Mouse (Mus musculus) embryo, embryonic 9.5 days (tissue): ENCODE data around the gene Rrp36.

Experiments used
- DNase-seq: peaks from one replicate; pipeline ENCODE4 v3.0.0-alpha.2; 2017; ENCODE audit errors: extremely low spot score

The Rrp36 gene

DNA sequence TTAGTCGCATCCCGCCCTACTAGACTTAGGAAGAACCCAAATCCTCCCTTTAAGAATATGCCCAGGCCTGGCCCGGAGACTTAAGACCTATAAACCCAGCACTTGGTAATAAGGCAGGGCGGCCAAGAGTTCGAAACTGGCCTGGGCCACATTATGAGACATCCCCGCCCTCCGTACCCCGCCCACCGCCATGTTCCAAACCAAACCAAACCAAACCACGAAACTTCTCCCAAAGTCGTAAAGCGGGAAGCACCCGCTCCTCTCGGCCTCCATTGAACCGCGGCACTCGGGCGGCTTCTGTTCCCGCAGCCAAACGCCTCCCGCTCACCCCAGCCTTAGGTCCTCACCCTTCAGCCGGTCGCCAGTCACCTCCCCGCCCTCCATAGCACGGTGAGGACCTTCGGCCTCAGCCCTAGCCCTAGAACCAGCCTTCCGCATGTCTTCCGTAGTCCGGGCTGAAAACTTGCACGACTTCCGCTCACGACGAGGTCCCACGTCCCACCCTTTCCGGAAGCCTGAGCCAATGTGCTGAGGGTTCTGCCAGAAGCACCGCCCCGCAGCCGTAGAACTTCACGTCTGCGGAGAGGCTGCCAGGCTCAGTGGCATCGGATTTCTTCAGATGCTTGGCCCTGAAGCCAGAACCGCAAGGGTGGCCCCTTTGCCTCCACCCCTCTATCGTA lies at the start of gene Rrp36:
Gene Rrp36, minus strand, starts transcription at position 503 of the 680 bp plus-strand sequence.
- DNase-seq: peak; percentile 91

DNA sequence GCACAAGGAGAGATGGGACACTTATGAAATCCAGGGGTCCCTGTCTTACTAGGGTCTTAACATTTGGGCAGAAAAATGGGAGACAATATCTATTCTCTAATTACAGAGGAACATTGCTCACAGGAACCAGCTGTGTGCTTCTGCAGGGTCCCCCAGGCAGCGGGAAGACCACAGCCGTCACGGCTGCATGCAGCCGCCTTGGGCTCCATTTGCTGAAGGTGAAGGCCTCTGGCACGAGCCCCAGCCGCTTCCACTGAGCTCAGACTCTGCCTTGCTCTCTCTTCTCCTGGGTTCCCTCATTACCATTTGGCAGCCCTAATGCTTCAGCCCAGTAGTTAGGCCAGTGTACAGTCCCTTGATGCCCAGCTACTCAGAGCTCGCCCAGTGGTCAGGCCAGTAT lies 46.9 kb upstream of the Rrp36 start:
- DNase-seq: no peak

DNA sequence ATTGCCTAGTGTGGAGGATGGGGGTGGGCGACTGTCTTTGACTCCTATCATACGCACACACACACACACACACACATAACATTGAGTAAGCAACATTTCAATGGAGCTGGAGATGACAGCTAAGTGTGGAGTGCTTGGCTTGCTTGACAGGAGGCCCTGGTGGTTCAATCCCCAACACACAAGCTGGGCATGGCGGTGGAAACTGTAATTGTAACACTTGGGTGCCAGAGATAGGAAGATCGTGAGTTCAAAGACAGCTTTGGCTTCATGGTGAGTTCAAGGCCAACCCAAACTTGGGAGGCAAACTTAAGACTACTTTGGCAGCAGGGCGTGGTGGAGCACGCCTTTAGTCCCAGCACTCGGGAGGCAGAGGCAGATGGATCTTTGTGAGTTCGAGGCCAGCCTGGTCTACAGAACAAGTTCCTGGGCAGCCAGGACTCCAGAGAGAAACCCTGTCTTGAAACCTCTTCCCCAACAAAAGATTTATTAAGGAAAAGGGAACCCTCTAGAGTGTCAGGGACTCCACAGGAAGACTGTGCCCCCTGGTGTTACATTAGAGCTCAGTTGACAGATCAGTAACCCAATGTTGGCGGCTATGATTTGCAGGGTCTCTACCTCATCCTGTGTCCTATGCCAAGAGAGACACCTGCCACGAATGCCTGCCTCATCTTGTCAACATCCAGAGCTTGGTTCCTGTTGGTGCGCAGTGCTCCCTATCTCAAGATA lies 40.8 kb upstream of the Rrp36 start:
- DNase-seq: no peak

DNA sequence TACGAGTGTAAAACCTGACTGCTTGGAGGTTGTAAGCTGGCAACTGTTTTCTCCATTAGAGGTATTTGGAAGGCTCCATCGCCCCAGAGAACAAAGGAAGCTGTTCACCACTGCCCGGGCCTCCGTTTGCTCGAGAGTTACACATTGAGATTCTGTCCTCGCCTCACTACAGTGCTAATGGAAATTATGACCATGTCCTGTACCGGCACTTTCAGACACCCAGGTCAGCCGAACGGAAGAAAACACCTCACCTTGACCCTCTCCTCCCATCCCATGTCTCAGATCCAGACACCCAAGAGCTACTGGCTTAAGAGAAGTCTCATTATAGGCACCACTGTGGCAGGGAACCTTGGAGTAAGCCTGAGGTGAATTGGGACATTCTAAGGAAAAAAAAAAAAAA lies 39.7 kb upstream of the Rrp36 start:
- DNase-seq: no peak

DNA sequence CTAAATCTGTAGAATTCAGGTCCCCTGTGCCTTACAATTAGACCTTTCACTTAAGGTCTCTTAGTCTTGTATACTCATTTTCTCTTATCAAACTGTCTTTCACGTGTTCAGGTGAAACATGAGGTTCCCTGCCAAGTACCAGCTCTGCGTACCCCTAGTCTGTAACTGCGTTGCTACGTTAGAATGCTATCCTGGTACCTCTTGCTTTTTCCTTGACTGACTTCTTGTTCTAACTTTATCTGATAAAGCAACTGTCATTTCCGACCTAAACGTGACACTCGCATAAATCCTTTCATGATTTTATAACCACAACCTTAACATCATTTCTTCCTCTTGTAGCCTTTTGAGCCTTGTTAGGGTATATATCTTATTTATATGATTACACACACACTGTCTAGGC lies 38.3 kb upstream of the Rrp36 start:
- DNase-seq: no peak

DNA sequence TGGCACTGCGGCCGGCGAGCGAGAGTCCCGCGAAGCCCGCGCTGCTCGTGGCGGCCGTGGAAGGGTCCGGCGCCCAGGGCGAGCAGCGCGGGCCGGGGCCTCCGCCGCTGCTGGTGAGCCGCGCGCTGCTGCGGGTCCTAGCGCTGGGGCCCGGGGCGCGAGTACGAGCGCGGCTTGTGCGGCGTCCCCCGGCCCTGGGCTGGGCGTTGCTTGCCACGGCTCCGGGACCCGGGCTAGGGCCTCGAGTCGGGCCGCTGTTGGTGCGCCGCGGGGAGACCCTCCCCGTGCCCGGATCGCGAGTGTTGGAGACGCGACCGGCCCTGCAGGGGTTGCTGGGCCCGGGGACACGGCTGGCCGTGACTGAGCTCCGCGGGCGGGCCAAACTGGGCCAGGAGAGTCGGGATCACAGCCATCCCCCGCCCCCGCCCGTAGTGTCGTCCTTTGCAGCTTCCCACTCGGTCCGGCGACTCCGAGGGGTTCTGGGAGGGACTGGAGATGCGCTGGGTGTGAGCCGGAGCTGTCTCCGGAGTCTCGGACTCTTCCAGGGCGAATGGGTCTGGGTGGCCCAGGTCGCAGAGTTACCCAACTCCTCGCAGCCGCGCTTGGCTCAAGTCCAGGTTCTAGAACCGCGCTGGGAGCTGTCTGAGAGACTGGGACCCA lies 37.6 kb upstream of the Rrp36 start:
- no peak for DNase-seq

DNA sequence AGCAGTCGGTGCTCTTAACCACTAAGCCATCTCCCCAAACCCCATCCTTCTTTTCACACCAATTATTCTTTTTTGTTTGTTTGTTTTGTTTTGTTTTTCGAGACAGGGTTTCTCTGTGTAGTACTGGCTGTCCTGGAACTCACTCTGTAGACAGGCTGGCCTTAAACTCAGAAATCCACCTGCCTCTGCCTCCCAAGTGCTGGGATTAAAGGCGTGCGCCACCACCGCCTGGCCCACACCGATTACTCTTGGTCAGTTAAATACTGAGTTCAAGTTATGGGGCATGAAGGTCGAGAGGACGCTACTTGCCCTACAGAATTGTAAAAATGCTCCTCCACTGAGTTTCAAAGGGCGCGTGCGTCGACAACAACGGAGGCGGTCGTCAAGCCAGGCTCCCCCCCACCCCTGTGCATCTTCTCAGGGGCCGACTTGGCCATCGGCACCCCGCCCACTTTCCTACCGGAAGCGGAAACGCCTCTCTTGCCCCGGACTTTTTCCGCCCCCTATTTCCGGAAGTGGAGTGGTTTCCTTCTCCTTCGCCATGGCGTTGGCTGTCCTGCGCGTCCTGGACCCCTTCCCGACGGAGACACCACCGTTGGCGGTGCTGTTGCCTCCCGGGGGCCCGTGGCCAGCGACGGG lies 36.9 kb upstream of the Rrp36 start, which contains the start of gene Pex6:
Gene Pex6, plus strand, starts transcription at position 505 of the 639 bp plus-strand sequence.
- DNase-seq: peak; percentile 92

DNA sequence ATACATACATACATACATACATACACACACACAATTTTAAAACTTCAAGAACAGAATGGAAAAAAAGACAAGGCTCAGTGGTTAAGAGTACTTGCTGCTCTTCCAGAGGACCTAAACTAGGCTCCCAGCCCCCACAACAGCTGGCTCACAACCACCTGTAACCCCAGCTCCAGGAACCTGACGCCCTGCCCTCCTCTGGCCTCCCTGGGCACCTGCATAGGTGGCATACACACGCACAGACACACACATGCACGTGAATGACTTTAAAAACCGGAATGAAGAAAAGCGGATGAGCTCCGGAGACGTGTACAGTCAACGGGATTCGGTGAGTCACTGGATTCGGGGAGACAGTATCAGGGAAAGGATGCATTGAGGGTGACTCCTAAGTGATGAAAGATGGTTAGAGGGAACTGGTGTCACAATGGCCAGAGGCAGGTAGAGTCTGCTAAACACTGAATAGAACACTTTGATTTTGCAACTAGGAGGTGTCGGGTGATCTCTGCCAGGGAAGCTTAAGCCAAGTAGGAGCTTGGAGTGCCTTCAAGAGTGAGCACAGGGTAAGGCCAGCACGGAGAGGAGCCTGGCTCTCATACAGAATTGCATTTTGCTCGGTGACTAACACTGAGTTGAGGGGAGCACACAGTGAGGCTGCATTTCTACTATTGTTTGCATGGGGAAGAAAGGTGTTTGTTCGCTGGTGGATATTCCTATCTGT lies 32.4 kb upstream of the Rrp36 start:
- no peak for DNase-seq

DNA sequence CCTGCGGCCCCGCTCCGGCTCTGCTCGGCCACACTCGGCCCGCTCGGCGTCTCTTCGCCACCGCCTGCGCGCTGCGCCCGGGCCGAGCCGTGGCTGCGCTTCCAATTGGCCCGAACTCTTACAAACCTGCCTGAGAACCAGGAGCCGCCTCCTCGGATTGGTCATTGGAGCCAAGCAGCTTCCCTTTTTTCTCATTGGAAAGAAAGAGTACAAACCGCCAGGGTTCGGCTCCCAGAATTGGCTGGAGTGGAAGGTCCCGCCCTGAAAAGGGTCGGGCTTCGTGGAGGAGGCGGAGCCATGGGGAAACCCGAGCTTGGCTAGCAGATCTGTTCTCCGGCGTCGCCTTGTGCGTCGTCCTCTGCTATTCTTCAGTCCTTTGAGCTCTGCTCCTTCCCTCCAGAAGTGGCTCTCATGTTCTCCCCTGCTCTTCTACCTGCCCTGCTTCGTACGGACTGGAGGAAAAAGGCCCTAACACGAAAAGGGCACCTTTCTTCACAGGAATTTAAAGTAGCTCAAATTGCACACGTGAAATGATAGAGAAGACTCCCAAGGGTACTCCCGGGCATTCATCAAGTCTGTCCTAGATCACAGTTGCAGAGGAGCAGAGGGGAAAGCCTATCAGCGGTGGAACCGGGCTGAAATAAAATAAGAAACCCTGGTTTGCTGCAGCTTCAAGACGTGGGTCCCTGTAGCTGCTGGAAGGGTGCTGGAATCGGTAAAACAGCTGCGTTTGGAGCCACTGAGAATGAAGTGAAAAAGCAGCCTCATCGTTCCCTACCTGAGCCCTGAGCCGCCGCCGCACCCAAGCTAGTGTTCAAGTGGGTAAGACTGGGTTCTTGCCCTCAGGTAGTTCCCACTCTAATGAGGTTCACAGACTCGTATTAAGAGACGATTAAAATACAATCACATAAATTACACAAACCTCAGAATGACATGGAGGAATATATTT lies 31.0 kb upstream of the Rrp36 start, which contains the start of gene Ppp2r5d:
Gene Ppp2r5d, minus strand, starts transcription at position 225 of the 949 bp plus-strand sequence.
- DNase-seq: peak; percentile 97

DNA sequence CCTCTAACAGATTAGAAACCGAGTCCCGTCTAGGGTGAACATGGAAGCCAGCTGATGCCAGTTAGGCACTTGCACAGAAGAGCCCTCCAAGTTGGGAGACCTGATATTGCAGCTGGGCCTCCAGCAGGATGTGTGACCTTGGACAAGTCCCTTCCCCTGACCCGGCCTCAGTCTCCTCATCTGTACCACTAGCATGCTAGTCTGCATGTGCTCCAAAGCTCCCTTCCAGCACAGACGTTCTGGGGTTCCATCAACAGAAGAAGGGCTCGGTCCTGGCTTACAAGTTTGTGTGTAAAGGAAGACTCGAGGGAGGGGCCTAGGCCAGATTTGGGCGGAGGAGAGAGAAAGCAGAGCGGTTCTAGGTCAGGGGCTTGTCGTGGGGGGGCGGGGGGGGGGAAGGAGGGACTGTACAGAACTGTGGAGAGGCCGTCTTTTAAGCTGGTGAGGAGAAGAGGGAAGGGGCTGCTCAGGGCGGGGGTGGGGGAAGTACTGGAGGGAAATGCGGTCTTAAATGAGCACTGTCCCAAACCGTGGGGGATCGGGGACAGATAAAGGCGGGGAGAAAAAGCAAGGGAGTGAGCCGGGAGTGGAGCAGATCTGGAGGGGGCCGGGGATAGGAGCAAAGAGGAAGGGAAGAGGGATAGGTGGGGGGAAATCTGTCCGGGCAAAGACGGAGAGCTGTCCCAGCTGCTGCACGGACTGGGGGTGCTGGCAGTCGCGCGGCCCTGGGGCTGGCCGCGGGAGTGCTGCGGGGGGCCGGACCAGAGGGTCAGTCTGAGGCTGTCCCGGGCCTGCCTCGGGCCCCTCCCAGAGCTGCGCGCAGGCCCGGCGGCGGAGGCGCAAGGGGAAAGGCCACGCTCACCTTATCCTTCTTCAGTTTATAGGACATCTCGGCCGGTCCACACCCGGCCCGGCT lies 30.1 kb upstream of the Rrp36 start:
- DNase-seq: no peak

DNA sequence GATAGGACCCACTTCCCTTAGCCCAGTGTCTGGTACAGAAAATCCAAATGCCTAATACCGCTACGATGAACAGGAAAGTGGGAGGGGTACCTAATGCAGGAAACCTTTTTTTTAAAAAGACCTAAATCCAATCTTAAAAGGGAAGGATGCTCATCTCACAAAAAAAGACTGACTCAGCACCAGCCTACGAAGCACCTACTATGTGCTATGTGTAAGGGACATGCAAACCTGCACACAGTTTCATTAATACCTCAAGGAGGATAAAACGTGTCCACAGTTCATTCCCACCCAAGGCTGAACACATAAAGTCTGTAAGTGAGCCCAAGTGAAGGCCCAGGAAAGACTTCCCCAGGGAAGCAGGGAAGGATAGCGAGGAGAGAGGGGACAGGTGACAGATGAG lies 28.4 kb upstream of the Rrp36 start:
- no peak for DNase-seq

DNA sequence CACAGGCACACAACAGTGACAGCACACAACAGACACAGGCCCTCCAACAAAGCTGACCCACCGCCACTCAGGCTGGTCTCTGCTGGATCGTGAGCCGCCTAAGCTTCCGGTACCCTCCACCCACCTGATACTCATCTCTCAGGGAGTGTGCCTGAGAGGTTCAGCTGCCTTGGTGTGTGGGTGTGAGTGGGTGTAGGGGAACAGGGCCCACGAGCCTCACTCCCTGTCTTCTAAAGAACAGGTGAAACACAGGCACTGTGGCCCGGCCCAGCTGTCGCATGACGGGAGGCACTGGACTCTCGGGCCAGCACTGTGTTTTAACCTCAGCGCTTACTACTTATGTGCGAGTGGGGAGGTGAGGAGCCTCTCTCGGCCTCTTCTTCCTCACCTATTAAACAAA lies 27.9 kb upstream of the Rrp36 start:
- DNase-seq: no peak

DNA sequence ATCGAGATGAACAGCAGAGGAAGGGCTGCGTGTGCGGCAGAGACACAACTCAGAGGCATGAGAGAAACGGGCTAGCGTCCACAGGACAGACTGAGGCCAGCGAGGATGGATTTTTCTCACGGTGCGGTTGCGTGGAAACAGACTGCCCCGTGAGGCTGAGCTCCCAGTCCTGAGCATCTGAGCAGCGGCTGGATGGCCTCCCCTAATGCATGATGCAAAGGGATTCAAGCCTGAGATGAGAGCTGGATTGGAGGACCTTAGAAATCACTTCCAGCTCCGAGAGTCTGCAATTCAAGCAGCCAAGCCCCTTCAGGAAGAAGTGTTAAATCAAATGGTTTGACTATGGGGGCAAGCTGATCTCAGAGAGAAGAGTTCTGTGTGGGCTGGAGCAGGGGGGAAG lies 27.3 kb upstream of the Rrp36 start:
- no peak for DNase-seq

DNA sequence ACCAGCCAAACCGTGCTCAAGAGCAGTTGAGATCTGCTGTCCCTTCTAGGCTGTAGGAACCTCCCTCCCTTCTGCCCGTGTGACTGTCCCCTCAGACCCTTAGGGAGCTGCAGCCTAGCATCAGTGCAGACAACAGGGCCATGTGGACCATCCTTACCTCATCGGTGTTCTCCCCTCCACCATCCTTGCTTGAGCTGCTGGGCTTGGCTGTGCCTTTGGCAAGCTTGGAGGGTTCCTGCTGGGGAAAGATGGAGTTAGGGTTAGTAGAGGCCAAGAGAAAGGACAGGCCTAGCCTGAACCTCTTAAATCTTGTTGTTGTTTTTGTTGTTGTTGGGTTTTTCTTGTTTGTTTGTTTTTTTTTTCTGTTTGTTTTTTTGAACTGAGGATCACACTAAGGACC lies 25.8 kb upstream of the Rrp36 start:
- DNase-seq: no peak

DNA sequence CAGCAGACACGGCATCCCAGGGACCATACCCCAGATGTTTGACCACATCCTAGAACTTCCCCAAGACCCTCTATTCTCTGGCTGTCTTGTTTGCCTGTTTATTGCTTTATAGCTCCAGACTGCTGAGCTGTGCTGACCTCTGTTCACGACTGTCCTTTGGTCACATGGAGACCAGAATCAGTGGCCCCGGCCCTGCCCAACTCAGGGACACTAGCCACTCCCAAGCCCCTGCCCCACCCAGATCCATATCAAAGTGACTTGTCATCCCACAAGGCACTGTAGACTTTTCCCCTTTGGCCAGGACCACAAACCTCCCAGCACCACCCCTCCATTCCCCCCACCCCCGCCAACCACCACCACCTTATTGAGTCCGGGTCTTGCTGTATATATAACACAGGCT lies 25.1 kb upstream of the Rrp36 start:
- no peak for DNase-seq

DNA sequence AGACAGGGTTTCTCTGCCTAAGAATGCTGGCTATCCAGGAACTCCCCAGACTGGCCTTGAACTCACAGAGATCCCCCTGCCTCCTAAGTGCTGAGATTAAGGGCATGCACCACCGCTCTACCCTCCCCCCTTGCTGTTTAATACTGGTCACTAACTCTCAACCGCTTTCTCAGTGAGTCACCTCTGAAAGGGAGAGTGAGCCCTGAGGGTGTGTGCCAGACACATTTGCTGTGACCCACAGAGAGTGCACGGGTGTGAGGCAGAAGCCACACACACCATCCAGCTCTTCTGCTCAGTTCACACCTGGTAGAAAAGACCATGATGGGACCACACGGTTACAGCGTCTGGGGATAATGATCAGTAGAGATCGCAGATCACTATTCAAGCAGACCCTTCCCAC lies 24.4 kb upstream of the Rrp36 start:
- no peak for DNase-seq

DNA sequence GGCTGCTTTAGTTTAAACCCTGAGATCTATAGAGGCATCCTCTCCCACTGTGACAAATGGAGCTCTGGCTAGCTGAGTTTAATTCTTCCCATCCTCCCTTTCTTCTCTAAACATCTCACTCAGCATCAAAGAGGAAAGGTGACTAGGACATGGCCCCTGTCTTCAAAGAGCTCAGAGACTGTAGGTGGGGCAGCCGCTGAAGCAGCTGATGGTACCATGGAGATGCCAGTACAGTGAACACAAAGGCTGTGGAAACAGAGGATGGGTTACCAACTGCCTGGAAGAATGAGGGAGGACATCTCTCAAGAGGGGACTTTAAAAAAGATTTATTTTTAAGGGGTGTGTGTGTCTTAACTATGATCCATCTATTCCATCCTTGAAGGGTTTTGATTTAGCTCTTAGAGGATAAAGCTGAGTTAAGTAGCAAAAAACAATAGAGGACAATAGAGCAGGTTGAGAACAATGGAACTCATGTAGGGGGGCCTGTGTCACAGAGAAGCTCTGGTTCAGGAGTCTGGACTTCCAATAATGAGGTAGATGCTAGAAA lies 20.4 kb upstream of the Rrp36 start:
- DNase-seq: no peak

DNA sequence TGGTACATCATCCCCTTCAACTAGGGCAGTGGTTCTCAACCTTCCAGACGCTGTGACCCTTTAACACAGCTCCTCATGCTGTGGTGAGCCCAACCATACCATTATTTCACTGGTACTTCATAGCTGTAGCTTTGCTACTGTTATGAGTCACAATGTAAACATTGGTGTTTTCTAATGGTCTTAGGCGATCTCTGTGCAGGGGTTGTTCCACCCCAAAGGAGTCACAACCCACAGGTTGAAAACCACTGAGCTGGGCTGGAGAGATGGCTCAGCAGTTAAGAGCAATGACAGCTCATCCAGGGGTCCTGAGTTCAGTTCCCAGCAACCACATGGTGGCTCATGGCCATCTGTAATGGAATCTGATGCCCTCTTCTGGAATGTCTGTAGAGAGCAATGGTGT lies 17.2 kb upstream of the Rrp36 start:
- no peak for DNase-seq

DNA sequence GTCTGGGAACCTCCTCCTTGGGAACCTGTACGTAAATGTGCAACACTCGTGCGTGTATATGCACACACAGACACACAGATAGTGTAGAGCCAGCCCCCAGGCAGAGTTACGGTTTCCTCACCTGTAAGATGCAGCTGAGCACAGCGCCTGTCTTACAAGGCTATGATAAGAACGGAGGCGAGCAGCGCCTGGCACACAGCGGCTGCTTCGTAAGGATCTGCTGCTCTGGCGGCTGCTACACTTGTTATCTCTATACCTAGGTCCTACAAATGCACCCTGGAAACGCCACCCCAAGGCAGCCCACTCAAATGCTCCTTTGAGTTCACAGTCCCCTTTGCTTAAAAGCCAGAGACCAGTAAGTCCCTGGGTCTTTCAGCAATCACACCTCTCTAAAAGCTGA lies 16.5 kb upstream of the Rrp36 start:
- DNase-seq: no peak
